Mouse (Mus musculus) adrenal gland (tissue): ENCODE measurements around the gene Slc35b1.

Source experiments
- intact Hi-C: fragments of 180-260 bp; cut with DNase I; formaldehyde crosslinking; loops from one replicate; pipeline ENCODE4 v1.15.1; 2025
- long read RNA-seq, 2 experiments: library from polyadenylated mRNA; unstranded; transcript quantifications; one replicate each; pipeline ENCODE4 v2.0.0; 2020; ENCODE audit warnings: borderline replicate concordance in 1 of 2; ENCODE audit not compliant: insufficient replicate concordance in 1 of 2

The Slc35b1 gene
- long read RNA-seq, experiment 1, transcript Slc35b1-202 (9 exons, 1,299 nt) = minor isoform, 17 of 87 reads
- long read RNA-seq, experiment 1, transcript Slc35b1-201 (9 exons, 1,523 nt) = major isoform, 60 of 87 reads
- long read RNA-seq, experiment 1, partial matches to known transcripts = 4 of 87 reads
- long read RNA-seq, experiment 1, other reads (novel, unspliced or antisense) = 6 of 87 reads
- long read RNA-seq, experiment 2, transcript Slc35b1-201 (9 exons, 1,523 nt) = major isoform, 77 of 118 reads
- long read RNA-seq, experiment 2, transcript Slc35b1-202 (9 exons, 1,299 nt) = minor isoform, 27 of 118 reads
- long read RNA-seq, experiment 2, partial matches to known transcripts = 4 of 118 reads
- long read RNA-seq, experiment 2, other reads (novel, unspliced or antisense) = 10 of 118 reads

DNA sequence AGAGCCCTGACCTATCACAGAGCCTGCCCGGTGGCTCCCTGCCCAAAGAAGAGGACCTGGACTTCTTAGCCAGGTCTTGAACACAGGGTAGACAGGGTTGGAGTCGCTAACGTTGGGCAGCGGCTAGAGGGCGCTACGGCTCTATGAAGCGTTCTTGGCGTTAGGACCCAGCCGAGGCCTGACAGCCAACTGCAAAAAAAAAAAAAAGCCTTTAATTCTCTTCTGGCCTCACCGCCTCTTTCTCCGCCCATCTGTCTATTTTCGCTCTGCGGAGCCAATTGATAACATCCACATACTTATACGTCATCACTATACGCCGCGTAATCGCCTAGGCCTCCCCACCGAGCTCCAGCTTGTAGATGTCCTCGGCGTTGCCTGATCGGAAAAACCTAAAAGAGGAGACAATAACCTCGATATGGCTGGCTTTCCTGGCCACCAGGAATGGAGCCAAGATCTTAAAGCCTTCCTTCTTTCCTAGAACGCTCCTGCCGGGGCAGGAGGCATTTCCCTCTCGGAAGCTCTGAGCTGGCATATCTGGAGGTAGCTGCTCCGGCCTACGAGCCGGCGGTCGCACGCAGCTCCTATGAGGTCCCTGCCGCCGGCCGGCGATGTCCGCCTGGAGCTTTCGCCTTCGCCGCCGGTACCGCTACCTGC is at the start of gene Slc35b1:
TSS of gene Slc35b1 (plus strand) at position 374 of the 654 bp plus-strand sequence.
- intact Hi-C loops = loop anchor here (2.0 to 5.0 kb wide), 2 partner anchors 67 to 136 kb away; no protein-coding TSS in a partner anchor

DNA sequence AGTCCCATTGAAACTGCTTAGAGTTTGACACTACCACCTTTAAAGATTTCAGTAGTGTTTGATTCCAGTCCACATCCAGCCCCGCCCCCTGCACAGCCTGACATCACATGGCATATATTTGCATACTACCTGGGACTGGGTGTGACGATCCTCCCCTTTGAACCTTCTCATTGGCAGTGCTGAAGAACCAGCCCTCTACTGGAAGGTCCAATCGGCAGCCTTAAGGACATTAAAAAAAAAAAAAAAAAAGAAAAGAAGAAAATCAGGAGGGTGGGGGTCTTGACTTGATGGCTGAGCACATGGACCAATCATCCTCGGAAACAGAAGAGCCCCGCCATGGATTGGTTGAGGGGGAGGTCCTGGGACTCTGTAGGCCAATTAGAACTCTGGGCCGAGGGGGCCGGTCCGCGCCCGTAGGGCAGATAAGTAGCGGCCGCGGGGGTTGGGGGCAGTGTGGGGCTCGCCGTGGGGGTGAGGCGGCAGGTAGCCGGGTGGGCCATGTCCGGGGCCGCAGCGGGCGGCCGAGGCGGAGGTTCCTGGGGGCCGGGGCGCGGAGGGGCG is 47.8 kb upstream of the Slc35b1 start, which contains the start of gene Fam117a:
TSS of gene Fam117a (plus strand) at position 451 of the 561 bp plus-strand sequence.
- intact Hi-C loops = no loop called here

DNA sequence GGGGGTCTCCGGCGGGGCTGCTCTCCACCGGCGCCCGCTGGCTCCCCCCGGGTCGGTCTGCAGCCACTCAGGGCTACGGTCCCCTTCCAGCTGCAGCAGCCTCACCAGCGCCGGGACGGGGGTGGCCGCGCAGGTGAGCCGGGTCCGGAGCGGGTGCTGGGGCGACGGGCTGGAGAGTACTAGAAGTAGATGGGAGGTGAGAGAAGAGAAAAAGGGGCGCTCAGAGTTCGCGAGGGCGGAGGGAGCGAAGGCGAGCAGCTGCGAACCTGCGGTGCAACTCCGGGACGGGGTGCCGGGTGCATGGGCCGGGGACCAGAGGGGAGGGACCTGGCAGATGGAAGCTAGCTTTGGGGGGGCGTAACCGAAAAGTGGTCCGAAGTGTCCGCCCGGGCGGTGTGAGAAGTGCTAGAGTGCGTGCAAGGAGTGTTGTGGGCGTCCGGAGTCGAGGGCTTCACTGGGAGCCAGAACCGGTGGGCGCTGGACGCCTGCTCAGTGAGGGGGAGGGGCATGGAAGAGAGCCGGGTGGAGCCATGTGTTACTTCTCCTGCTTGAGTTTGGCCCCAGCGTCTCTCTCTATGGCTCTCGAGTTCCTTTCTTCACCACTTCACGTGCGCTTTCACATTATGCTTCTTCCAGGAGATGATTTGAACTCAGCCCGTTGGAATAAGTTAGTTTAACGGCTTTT is 47.2 kb upstream of the Slc35b1 start:
- intact Hi-C loops = no loop called here

DNA sequence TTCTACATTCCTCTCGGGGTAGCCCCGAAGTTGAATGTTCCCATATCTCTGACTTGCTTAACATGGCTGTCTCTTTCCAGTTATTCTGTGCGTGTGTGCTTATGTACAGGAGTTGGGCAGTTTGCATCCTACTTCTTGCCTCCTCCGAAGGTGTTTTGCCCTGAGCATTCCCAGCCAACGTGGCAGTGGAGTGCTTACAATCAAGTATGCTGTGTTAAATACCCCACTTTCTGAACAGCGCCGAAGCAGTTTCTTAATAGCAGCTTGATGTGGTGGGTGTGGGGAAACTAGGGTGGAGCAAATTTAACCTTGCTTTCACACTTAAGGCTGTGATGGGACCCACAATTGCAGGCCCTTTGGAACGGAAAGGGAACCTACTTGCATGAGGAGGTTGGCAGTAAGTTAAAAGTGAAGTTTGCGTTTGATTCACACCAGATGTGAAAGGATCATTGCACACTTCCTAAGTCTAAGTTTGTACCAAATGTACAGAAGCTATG is 46.6 kb upstream of the Slc35b1 start:
- intact Hi-C loops = no loop called here

DNA sequence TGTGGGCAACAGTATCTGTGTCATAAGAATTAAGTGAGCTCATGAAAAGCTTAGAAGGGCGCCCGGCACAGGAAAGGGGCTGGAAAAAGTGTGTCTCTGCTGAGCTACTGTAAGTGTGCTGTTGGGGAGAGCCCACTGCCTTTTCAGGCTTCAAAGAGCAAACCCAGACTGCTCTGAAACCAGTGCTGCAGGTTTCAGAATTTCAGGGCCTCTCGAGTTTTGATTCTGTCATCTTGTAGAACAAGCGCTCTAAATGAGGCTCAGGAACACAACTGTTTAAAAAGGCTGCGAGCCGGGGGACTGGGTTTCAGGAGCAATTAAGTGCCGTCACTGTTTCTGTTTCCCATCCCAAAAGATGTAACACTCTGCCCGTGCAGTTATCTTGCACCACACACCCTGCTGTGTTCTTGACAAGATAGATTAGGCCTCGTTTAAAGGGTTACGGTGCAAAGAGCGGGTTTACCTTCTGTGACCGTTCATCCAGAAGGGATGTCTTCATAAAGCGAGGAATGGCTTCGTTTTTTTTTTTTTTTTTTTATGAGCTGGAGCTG is 44.9 kb upstream of the Slc35b1 start:
- intact Hi-C loops = no loop called here

DNA sequence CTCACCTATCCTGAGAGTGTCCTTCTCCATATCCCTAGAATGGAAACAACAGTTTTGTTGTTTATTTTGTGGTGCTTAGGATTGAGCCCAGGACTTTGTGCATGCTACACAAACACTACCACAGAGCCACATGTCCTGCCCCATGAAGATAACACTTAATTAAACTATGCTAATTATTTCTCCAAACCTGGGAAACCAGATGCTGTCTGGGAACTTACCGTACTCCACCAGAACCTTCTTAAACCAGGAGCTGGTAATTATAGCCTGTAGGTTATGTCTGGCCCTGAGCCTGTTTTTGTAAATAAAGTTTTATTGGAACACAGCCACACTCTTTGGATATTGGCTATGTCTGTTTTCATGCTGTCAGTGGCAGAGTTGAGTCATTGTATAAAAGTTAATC is 44.2 kb upstream of the Slc35b1 start:
- intact Hi-C loops = no loop called here

DNA sequence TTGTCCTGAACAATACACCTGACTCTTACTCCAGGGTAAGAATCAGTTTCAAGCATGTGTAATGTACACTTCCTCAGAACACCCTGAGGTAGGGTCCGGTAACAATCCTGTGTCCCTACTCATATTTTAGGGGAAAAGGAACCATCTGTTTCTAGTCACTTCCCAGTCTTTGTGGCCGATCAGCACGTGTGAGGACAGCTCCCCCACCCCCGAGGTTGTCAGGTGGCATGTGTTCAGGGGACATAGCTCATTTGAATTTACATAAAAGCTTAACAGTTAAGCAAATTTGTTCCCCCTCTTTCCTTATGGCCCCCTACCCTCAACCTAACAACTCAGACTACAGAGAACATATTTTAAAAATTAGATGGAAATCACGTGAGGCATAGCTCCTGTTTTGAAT is 43.8 kb upstream of the Slc35b1 start:
- intact Hi-C loops = no loop called here

DNA sequence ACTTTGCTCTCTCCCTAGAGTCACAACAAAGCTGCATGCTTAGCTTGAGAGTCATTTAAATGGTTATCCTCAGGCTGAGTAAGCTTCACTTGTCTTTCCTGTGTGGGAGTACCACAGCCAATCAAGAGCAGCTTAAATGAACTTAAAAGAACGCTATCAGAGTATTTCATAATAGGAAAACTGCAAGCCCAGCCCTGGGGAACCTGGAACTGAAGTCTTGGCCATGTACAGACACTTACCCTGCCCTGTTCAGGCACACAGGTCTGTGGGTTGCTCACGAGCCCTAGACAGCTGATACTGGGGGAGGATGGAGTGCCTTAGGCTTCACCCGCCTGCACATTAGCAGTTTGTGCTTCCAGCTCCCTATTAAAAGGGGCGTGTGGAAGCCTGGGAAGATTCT is 41.3 kb upstream of the Slc35b1 start:
- intact Hi-C loops = no loop called here

DNA sequence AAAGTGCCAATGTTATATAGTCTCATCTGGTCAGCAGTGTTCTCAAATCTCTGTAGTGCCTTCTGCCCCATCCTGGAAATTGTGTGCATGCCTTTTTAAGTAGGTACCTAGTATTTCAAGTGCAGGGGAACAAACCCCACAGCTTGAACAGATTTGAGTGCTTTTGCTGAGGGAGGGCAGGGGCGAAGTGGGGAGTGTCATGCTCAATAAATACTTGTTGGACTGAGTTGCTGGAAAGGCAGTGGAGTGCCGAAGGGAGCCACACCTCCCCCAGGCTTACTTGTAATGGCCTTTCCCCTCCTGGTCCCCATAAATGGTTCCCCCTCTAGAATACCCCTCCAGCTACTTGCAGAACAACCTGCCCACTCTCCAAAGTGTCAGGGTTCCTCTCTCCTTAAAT is 40.3 kb upstream of the Slc35b1 start:
- intact Hi-C loops = no loop called here

DNA sequence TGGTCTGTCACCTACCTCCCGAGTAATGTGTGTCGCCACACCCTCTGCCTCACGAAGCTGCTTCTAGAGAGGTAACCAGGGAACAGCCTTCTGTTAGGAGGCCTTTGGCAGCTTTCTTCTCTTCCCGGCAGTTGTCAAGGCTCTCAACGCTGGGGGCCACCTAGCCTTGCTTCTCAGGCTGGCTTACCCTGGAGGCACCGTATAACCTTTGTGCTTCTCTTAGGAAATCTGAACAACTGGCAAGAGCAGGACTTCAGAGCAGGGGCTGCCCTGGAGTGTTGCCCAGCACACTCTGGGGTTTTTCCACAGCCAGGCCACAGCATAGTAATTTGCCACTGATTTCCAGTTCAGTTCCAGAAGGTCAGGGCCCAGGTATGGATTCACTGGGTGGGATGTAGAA is 34.2 kb upstream of the Slc35b1 start:
- intact Hi-C loops = no loop called here

DNA sequence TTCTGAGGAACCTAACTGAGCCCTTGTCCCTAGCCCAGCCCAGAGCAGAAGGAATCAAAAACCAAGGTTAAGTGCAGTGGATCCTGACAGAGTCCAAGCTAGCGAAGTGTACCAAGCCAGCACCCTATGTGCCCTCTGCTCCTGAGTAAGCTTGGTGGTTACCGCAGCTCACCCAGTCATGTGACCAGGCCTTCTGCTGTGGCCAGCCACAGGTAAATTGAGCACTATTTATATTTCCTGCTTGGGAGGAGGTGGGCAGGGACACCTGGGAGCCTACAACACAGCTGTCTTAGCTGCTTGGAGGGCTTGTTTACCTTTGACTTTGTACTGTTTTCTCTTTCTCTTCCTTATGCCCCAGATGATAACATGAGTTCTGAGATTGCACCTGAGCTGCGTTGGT is 33.5 kb upstream of the Slc35b1 start:
- intact Hi-C loops = no loop called here

DNA sequence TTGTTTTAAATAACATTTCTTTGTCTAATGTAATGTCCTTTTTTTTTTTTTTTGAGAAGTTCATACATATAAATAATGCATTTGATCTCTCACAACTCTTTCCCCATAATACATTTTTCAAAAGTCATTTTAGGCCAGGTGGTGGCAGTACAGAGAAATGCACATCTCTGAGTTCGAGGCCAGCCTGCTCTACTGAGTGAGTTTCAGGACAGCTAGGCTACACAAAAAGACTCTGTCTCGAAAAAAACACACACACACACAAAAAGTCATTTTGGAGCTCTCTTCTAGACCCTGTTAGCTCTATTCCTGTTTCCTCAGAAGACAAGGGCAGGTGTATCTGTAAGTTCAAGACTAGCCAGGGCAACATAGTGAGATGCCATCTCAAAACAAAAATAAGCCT is 31.8 kb upstream of the Slc35b1 start:
- intact Hi-C loops = no loop called here

DNA sequence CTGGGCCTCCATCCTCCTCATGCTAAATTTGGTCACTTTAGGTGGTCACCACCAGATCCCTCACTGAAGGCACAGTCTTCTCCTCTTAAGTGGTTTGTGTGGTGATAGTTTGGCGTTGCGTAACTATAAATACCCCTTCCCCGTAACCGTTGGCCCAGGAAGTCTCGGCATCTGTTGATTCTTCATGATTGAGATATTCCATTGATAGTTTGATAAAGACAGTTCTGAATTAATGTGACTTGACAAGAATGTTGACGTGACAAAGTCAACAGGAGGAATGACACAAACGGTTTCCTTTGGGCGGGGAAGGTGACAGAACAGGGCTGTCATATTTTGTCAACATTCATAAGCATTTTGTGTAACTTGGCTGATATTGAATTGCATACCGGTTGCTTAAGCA is 31.3 kb upstream of the Slc35b1 start:
- intact Hi-C loops = no loop called here

DNA sequence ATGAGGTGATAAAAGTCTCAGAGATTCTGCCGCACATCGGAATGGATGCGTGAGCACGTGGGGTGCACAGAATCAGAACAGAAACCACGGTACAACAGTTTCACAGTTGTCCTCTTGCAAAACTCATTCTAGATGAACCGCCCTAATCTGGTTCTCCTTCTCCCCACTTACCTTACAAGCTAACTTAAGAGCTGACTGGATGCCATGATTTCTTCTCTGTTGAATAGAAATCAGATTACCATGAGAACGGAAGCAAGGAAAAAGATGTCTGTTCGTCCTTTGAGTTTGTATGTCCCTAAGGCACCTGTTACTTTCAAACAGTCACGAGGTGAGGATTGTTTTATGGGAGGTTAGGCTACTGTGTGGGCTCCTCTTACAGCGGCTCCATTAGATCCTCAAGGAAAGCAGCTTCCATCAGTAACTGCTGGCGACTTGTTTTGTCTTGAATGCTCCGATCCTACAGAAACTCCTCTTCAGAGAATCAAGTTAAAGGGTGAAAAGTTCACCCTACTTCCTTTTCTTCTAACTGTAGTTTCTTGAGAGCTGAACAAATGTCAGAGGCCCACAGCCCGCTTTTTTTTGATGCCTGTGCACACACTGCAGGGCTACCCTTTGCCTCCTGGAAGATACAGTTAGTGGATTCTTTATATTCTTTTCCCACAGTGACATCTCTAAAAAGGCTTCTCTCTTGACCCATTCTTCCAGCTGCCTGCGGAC is 30.1 kb upstream of the Slc35b1 start:
- intact Hi-C loops = no loop called here

DNA sequence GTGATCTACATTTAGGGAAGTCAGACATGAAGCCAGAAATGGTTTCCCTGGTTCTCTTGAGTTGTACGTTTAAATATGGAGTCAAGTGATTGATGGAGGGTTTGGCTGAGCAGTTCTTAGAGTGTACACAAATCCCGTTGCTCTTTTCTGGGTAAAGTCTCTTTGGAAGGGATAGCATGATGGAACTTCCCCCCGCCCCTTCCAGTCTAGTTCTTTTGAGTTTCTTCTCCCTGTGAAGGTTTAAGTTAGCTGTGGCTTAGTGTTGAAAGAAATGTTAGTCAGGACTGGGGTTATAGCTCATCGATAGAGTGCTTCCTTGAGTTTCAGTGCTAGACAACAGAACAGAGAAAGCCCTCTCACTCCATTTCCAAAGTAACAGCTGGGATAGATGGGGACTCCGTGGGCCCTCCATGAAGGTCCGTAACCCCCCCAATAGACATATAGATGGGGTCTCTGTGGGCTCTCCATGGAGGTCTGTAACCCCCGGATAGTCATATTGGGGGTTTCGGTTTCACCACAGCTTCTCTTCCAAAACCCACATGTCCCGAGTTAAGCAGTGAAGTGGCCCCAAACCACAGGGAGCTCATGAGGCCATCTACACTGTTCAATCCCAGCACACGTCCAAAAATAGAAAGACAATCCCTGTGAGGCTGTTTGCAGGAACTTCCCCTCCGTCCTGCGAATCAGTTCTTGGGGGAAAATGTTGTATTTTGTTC is 29.4 kb upstream of the Slc35b1 start:
- intact Hi-C loops = no loop called here

DNA sequence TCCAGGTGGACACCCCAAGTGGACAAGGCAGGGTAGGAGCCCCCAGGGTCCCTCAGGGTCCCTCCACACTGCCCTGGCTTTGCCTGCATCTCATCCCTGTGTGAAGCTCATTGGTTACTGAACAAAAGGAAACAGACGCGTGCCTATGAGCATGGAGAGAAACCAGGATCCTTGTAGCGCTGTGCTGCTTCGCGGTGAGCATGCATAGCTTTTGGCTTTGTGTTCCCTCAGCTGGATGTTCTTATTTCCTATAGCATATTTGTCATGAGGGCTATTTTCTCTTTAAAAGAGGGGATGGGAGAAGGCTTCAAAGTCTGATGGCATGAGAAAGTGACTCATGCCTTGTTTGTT is 28.9 kb upstream of the Slc35b1 start:
- intact Hi-C loops = no loop called here

DNA sequence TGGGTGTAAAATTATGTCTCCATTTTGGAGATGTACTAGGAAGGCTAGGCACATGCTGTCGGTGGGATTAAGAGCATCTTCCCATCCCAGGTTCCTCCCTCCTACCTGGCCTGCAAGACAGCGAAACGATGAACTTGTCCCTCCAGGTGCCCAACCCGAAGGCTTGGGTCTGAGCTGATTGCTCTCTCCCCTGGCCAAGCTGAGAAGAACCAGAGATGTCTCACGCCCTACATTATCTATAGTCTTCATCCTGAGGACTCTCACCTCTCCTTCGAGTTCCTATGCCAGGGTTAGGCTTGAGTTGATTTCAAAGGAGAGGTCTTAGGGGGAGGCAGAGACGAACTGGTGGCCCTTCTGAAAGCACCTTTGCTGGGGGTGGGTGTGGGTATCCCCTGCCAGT is 28.5 kb upstream of the Slc35b1 start:
- intact Hi-C loops = no loop called here

DNA sequence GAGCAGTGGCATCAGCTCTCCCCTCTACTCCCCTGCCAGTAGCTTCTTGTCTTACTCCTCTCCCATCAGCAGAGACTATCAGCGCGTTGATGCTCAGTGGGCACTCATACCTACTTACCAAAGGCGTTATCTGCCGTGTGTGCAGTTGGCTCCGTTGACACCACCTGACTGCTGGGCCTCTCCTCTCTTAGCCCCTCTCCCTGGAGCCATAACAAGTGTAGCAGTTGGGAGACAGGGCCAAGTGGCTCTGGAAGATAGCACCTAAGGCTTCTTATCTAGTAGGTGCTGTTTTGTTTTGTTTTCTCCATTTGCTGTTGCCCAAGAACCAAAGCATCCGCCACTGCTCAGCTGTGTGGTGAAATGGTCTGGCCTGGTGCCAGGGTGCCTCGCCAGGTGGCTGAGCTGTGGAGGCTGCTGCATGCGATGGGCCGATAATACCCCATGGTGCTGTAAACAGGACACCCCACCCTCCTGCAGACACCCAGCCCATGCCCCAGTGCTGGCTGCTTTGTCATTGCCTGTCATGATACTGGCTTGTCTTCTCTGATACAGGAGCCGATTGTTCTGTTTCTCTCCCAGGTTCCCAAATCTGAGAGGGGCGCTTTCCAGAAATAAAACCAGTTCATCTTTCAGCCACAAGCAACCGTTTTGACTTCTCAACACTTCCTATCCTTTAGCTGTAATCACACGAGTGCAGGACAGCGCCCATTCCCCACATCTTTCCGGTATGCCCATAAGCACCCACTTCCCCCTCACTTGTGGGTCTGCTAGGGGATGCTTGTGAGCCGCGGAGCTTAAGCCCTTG is 27.8 kb upstream of the Slc35b1 start:
- intact Hi-C loops = no loop called here

DNA sequence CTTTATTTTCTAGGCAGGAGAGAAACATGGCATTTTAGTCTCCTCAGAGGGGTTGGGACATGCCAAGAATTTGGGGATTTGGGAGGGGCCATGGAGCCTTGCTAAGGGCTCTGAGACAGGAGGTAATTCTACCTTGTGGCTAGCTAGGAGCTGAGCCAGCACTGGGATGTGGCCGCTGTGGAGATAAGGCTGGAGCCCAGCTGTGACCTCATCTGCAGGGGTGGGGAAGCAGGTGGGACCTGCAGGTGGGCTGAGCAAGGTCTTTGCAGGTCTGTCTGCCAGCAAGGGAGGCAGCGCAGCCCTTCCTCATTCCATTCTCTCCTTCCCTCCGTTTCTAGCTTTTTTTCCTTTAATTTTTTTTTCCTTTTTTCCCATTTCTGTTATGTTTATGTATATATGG is 26.2 kb upstream of the Slc35b1 start:
- intact Hi-C loops = no loop called here
